Mouse (Mus musculus) retina, postnatal 7 days (tissue): ENCODE results near the gene Rcc2.

Experiments
- DNase-seq: peaks from one replicate; pipeline ENCODE4 v3.0.0-alpha.2; 2012; ENCODE audit warnings: low read depth, low spot score

The Rcc2 gene

GRCm38 (mm10) chr4:140709617-140710016 is 9.3 kb downstream of the Rcc2 start:
- no peak for DNase-seq

DNA sequence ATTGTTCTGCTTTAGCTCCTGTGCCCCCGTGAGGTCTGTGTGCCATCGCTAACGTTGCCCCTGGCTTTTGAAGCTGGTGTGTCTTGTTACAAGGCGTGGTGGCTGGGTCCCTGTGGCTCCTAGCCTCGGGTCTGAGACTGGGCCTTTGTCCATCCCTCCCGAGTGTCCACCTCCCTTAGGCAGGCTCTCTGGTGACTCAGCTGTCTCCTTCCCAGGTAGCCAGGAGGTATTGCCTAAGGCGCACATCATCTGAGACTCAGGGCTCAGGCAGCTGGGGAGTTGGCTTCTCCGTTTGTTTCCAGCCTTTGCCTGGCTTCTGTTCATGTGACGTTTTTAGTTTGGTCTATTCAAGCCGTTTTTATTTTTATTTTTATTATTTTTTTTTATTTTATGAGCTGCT is 10.4 kb downstream of the Rcc2 start:
- no peak for DNase-seq

DNA sequence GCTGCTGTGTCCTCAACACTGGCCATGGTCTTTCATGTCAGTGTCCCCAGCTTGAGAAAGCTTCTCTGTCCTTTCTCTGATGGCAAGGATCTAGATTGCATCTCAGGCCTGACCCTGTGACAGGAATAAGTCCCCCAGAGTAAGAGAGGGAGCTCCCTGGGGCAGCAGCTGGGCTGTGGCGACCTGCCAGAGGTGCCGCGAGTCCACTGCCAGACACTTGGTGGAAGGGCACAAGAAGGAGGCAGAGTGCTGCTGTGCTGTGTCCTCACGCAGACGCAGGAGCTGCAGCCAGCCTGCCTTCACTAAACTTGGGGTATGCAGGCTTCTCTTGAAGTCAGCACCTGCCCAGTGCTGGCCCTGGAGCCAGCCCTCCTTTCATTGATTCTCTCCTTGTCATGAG is 11.0 kb downstream of the Rcc2 start:
- no peak for DNase-seq

DNA sequence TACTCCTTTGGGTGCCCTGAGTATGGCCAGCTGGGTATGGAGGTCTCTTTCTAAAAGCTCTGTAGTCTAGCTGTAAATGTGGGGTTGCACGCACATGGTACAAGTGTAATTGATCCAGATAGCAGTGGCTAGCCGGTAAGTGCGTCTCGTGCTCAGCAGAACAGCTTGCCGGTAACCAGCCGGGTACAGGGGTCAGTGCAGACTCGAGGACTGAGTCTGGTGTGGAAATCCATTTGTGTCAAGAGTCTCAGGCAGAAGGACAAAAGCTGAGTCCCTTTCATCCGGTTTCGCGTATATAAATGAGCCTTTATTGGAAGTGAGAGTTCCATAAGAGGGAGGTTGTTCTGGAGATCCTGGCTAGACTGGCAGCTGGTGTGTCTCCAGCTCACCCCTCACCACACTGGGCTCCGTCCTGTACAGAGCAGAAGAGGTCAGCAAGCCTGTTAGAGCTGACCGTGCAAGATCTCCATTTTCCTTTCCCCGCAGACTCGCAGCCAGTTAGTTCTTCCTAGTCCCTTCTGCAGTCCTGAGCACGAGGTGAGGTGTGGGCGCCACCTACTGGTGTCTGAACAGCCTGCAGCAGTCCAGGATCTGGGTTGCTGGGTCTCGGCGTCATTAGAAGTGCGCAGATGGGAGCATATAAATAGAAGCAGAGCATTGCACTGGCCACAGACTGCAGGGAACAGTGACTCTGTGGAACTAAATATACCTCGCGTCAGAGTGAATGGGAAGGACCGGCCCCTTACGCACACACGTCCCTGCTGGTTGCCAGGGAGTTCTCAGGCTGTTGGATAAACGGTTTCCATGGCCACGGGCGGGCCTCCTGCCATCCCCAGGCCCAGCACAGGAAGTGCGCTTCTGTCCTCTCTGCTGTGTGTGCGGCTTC is 13.4 kb downstream of the Rcc2 start:
- peak; percentile 91 for DNase-seq

DNA sequence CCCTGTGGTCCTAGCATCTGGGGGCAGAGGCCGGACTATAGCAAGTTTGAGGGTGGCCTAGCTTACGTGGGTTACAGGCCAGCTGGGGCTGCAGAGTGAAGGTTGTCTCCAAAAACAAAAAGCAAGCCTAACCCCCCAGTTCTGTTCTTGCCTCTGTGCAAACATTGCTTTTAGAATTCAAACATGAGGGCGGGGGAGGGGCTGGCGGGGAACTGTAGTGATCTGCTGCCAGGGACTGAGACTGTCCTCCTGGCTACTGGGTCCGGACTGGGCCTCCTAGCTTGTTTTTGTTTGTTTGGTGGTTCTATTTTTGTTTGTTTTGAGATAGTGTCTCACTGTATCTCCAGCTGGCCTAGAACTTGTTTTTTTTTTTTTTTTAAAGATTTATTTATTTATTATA is 14.2 kb downstream of the Rcc2 start:
- DNase-seq = no peak

DNA sequence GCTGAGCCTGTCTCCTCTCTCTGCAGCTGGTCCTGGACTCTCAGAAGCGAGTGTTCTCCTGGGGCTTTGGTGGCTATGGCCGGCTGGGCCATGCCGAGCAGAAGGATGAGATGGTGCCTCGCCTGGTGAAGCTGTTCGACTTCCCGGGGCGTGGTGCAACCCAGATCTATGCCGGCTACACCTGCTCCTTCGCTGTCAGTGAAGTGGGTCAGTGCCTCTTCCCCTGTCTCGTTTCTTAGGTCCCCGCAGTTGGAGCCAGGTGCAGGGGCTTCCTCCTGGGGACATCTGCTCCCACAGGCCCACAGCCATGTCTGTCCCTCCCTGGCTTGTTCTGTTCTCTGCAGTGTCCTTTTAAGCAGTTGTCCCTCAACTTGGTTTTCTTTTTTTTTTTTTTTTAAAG is 16.7 kb downstream of the Rcc2 start:
- no peak for DNase-seq

DNA sequence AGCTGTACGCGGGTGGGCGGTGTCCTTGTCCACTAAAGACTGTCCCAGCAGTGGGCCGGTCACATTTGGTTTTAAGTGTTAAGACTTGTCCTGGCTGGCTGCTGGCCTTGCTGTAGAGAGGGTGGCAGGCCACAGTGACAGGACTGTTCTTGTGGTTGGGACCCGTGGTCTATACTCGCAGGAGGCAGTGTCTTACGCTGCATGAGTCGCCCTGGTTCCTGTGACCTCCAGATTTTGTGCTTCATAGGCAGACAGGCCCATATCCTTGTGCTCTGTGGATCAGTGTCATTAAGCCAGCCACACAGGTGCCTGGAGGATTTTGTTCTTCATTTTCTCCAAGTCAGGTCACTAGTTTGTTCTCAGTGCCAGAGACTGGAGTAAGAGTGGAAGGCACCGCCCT is 18.1 kb downstream of the Rcc2 start:
- DNase-seq = no peak

DNA sequence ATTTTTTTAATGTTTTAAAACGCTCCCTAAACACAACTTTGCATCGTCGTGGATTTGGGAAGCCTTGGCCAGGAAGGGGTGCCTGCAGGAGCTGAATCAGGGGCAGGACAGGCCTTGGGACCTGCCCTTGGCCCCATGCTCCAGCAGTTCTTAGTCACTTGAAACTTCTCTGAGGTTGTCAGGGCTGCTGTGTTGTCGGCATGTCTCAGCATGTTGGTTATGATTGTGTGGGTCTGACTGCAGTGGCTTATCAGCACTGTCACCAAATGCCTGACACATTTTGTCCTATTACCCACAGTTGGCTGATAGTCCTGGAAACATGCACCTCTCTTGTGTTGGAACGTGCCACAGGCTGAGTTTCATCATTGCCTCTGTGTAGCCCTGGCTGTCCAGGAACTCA is 19.8 kb downstream of the Rcc2 start:
- no peak for DNase-seq

GRCm38 (mm10) chr4:140721968-140722490 is 21.7 kb downstream of the Rcc2 start:
- DNase-seq = no peak

- no peak for DNase-seq
These were observed 22.4 kb downstream of the Rcc2 start for GRCm38 (mm10) chr4:140722710-140723109.

DNA sequence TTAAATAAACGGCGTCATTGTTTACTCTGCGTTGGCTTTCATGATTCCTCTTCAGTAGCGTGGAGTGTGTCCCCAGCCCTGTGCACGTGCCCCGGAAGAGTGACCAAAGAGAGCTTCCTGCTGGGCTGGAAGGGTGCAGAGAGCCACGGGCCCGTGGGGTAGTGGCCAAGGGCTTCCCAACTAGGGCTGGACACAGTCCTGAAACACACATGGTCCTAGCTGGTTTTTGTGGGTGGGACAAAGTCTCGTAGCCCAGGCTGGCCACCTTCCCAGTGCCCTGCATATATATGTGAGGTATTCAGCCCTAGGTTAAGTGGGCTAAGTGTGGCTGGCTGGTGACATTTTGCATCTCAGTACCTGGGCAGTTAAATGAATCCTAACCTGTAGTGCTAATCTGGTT is 22.9 kb downstream of the Rcc2 start:
- DNase-seq = no peak

GRCm38 (mm10) chr4:140723801-140724200 is 23.5 kb downstream of the Rcc2 start:
- no peak for DNase-seq

- no peak for DNase-seq
These were observed 24.4 kb downstream of the Rcc2 start for GRCm38 (mm10) chr4:140724739-140725138.

GRCm38 (mm10) chr4:140726907-140727306 is 26.6 kb downstream of the Rcc2 start:
- no peak for DNase-seq

- no peak for DNase-seq
These were observed 31.3 kb downstream of the Rcc2 start for GRCm38 (mm10) chr4:140731654-140732053.

GRCm38 (mm10) chr4:140732871-140733270 is 32.5 kb downstream of the Rcc2 start:
- no peak for DNase-seq

GRCm38 (mm10) chr4:140740655-140741054 is 40.3 kb downstream of the Rcc2 start:
- DNase-seq = no peak

DNA sequence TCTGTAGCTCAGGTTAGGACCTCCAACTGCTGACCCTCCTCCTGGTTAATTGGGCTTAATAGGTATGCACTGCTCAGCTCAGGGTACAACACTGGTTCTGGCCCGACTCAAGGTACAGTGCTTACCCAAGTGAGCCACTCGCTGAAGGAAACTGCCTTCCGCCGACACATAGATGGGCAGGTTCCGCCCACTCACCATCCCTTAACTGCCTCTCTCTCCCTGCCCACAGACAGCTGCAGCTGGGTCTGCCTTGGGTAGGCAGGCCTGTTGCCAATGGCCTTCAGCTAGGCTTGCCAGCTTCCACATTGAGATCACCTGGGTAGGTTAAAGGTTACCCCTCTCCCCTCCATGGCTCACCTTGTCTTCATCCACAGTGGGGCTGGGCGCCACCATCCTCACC is 41.1 kb downstream of the Rcc2 start:
- no peak for DNase-seq

DNA sequence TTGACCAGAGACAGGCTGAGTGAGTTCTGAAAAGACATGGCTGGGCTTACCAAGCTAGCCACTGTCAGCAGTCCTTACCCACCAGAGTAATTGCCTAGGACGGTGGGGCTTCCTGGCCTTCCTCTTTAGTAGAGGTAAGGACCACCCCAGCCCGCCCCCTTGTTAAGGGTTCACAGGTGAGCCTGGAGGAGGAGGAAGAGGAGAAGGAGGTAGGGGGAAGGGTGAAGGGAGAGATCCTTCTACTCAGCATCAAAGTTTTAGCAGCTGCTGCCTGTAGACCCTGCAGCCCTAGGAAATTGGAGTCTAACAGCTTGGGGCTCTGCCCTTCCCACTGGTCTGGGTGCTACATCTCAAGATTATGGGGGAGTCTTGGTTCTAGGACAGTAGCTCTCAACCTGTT is 42.2 kb downstream of the Rcc2 start, which contains the start of gene Padi6:
Gene Padi6, minus strand, starts transcription at position 101 of the 400 bp plus-strand sequence.
- no peak for DNase-seq

- DNase-seq = peak; percentile 33
These were observed 42.7 kb downstream of the Rcc2 start for GRCm38 (mm10) chr4:140743086-140743485.

- peak; percentile 61 for DNase-seq
These were observed 44.3 kb downstream of the Rcc2 start for GRCm38 (mm10) chr4:140744654-140745053.

DNA sequence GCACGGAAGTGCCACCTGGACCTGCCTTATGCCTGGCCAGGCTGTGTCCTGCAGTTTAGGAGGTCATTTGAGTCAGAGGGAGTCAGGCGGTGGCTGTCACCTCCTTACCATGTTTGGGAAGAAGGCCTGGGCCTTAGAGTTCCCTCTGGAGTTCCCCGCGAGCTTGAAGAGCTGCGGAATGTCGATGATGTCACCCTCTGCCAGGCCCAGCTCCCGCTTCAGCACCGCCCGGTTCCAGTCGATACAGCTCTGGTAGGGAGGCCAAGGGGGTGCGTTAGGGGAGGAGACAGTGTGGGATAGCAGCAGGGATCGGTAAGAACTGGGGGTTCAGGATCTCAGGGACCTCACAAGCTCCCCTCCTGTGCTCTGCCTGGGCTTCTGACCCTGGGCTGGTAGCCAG is 47.6 kb downstream of the Rcc2 start:
- DNase-seq = no peak

- DNase-seq = no peak
These were observed 50.0 kb downstream of the Rcc2 start for GRCm38 (mm10) chr4:140750328-140750727.
